Mouse (Mus musculus) forebrain, embryonic 10.5 days (tissue): ENCODE data around the gene Smg9. TPM values are rescaled to one million over a fixed set of nuclear protein-coding genes. Genes with fewer than 3 reads are reported as not detected.
"Not testable (repeated sequence)": the region's sequence is repeated elsewhere in the genome, so short reads cannot be mapped to it uniquely, and the experiment has no call there.

Experiments
- DNase-seq: peaks from one replicate; pipeline ENCODE4 v3.0.0-alpha.2; 2017; ENCODE audit warnings: low spot score; ENCODE audit errors: extremely low spot score
- H3K27ac ChIP-seq: fragments of 300-500 bp; sonication (generic); 2 replicates; pipeline ENCODE4 v1.5.1; 2016; ENCODE audit warnings: mild to moderate bottlenecking
- H3K27me3 ChIP-seq: fragments of 300-500 bp; sonication (generic); 2 replicates; pipeline ENCODE4 v1.6.1; 2016; ENCODE audit warnings: mild to moderate bottlenecking; ENCODE audit not compliant: poor library complexity, severe bottlenecking
- H3K36me3 ChIP-seq: fragments of 300-500 bp; sonication (generic); replicated peaks from 2 replicates; pipeline ENCODE4 v1.6.1; 2016; ENCODE audit warnings: mild to moderate bottlenecking, moderate library complexity
- H3K4me1 ChIP-seq: fragments of 300-500 bp; sonication (generic); 2 replicates; pipeline ENCODE4 v1.6.1; 2016
- H3K4me3 ChIP-seq: fragments of 300-500 bp; sonication (generic); 2 replicates; pipeline ENCODE4 v1.5.1; 2016; ENCODE audit warnings: mild to moderate bottlenecking, moderate library complexity
- H3K9me3 ChIP-seq: fragments of 300-500 bp; sonication (generic); 2 replicates; pipeline ENCODE4 v1.6.1; 2016; ENCODE audit warnings: mild to moderate bottlenecking, moderate library complexity
- whole genome bisulfite sequencing: fragments of 180-500 bp; shearing (Covaris S2); methylation state at CpG from one replicate; pipeline ENCODE4 v1.1.7; 2016; 5-methylcytosine and 5-hydroxymethylcytosine counted together
- polyA plus RNA-seq: library from polyadenylated mRNA; unstranded; fragments of >200 nt; fragmentation: Nextera tagmentation; extraction: Ambion mirVana; gene quantifications from 2 replicates; pipeline ENCODE4 v1.2.1, GENCODE M21; 2016

Smg9 gene
- polyA plus RNA-seq, 1 experiment from 2014 or later: 26.5 TPM

GRCm38 (mm10) chr7:24398364-24398913 lies 980 bp upstream of the Smg9 start:
- Histone ChIP-seq H3K9me3 (peaks cover 8% of the 10 kb centered on the region), H3K27ac (no peak overlapping the region), H3K4me1 (peaks cover 18% of the 10 kb centered on the region; the same call in 1 of the 2 replicates), H3K4me3 (no peak overlapping the region), H3K27me3 (no peaks in the 10 kb centered on the region), H3K36me3 (peaks cover 25% of the 10 kb centered on the region)
- WGBS: 94% methylated on average over 8 of the region's 8 CpGs
- DNase-seq: no peak

GRCm38 (mm10) chr7:24400082-24400452 lies 648 bp downstream of the Smg9 start:
- Histone ChIP-seq H3K36me3 (peaks cover 41% of the 10 kb centered on the region), H3K4me1 (peaks cover 18% of the 10 kb centered on the region; the same call in 1 of the 2 replicates), H3K4me3 (peak overlapping the region; percentile 70), H3K27me3 (no peaks in the 10 kb centered on the region), H3K9me3 (peaks cover 8% of the 10 kb centered on the region), H3K27ac (peak overlapping the region; percentile 95)
- WGBS: 24% methylated on average over 3 of the region's 3 CpGs
- no peak for DNase-seq

GRCm38 (mm10) chr7:24400489-24400888 lies 1.1 kb downstream of the Smg9 start:
- peak overlapping the region; percentile 70 for H3K4me3 ChIP-seq
- DNase-seq, H3K27me3 ChIP-seq, H3K9me3 ChIP-seq, H3K27ac ChIP-seq: not testable (repeated sequence)
- H3K4me1 ChIP-seq: peaks cover 18% of the 10 kb centered on the region; the same call in 1 of the 2 replicates
- WGBS: 92% methylated on average over 4 of the region's 4 CpGs
- H3K36me3 ChIP-seq: peaks cover 45% of the 10 kb centered on the region

- peaks cover 66% of the 10 kb centered on the region for H3K36me3 ChIP-seq
- 98% methylated on average over 9 of the region's 9 CpGs for WGBS
- H3K27ac ChIP-seq: no peak overlapping the region
- peaks cover 8% of the 10 kb centered on the region for H3K9me3 ChIP-seq
- no peak for DNase-seq
- peaks cover 18% of the 10 kb centered on the region; the same call in 1 of the 2 replicates for H3K4me1 ChIP-seq
- no peak overlapping the region for H3K4me3 ChIP-seq
- H3K27me3 ChIP-seq: no peaks in the 10 kb centered on the region
Measured at GRCm38 (mm10) chr7:24402851-24403250, 3.4 kb downstream of the Smg9 start.

- Histone ChIP-seq H3K27me3 (no peaks in the 10 kb centered on the region), H3K9me3 (peaks cover 8% of the 10 kb centered on the region), H3K4me3 (no peak overlapping the region), H3K27ac (no peak overlapping the region), H3K4me1 (peaks cover 9% of the 10 kb centered on the region; the same call in 1 of the 2 replicates), H3K36me3 (peaks cover 82% of the 10 kb centered on the region)
- DNase-seq: no peak
- WGBS: 95% methylated on average over 13 of the region's 13 CpGs
Measured at GRCm38 (mm10) chr7:24405649-24406048, 6.2 kb downstream of the Smg9 start.

- Histone ChIP-seq H3K27ac (no peak overlapping the region), H3K27me3 (no peaks in the 10 kb centered on the region), H3K9me3 (peaks cover 8% of the 10 kb centered on the region), H3K4me1 (no peaks in the 10 kb centered on the region), H3K36me3 (peaks cover 77% of the 10 kb centered on the region), H3K4me3 (no peak overlapping the region)
- 56% methylated on average over 5 of the region's 5 CpGs for WGBS
- DNase-seq: peak; percentile 50
Measured at GRCm38 (mm10) chr7:24406528-24407344, 7.3 kb downstream of the Smg9 start.

GRCm38 (mm10) chr7:24408186-24408585 lies 8.8 kb downstream of the Smg9 start:
- 96% methylated on average over 9 of the region's 9 CpGs for WGBS
- H3K27me3 ChIP-seq: no peaks in the 10 kb centered on the region
- peaks cover under 1% of the 10 kb centered on the region; the same call in 1 of the 2 replicates for H3K9me3 ChIP-seq
- no peak overlapping the region for H3K4me3 ChIP-seq
- H3K27ac ChIP-seq: no peak overlapping the region
- H3K4me1 ChIP-seq: no peaks in the 10 kb centered on the region
- H3K36me3 ChIP-seq: peaks cover 75% of the 10 kb centered on the region
- DNase-seq: no peak

- Histone ChIP-seq H3K9me3 (no peaks in the 10 kb centered on the region), H3K27me3 (no peaks in the 10 kb centered on the region), H3K27ac (no peak overlapping the region), H3K36me3 (peaks cover 64% of the 10 kb centered on the region), H3K4me3 (no peak overlapping the region), H3K4me1 (no peaks in the 10 kb centered on the region)
- 92% methylated on average over 6 of the region's 6 CpGs for WGBS
- no peak for DNase-seq
Measured at GRCm38 (mm10) chr7:24410123-24410522, 10.7 kb downstream of the Smg9 start.

- 93% methylated on average over 3 of the region's 3 CpGs for WGBS
- H3K4me1 ChIP-seq: no peaks in the 10 kb centered on the region
- H3K27ac ChIP-seq: no peak overlapping the region
- no peak overlapping the region for H3K4me3 ChIP-seq
- DNase-seq: no peak
- H3K27me3 ChIP-seq: no peaks in the 10 kb centered on the region
- H3K9me3 ChIP-seq: no peaks in the 10 kb centered on the region
- peaks cover 58% of the 10 kb centered on the region for H3K36me3 ChIP-seq
Measured at GRCm38 (mm10) chr7:24410831-24411230, 11.4 kb downstream of the Smg9 start.

GRCm38 (mm10) chr7:24413630-24414029 lies 14.2 kb downstream of the Smg9 start:
- H3K36me3 ChIP-seq: peaks cover 48% of the 10 kb centered on the region
- 87% methylated on average over 3 of the region's 3 CpGs for WGBS

GRCm38 (mm10) chr7:24415261-24415660 lies 15.8 kb downstream of the Smg9 start:
- 90% methylated on average over 7 of the region's 7 CpGs for WGBS
- peaks cover 41% of the 10 kb centered on the region for H3K36me3 ChIP-seq

More at GRCm38 (mm10) chr7:24413630-24414029, 14.2 kb downstream of the Smg9 start:
- H3K9me3 ChIP-seq: no peaks in the 10 kb centered on the region
- no peak overlapping the region for H3K27ac ChIP-seq
- H3K27me3 ChIP-seq: no peaks in the 10 kb centered on the region
- DNase-seq: no peak
- 0 out of 2 replicates have a peak, but pooled peaks cover 5% of the 10 kb centered on the region for H3K4me1 ChIP-seq
- no peak overlapping the region for H3K4me3 ChIP-seq

GRCm38 (mm10) chr7:24419579-24419978 lies 20.2 kb downstream of the Smg9 start:
- Histone ChIP-seq H3K4me3 (no peak overlapping the region), H3K9me3 (no peaks in the 10 kb centered on the region), H3K4me1 (peaks cover 29% of the 10 kb centered on the region), H3K36me3 (peaks cover 52% of the 10 kb centered on the region), H3K27ac (peak overlapping the region; percentile 68), H3K27me3 (no peaks in the 10 kb centered on the region)
- WGBS: 56% methylated on average over 8 of the region's 8 CpGs
- no peak for DNase-seq

More at GRCm38 (mm10) chr7:24415261-24415660, 15.8 kb downstream of the Smg9 start:
- Histone ChIP-seq H3K4me1 (peaks cover 19% of the 10 kb centered on the region), H3K27ac (no peak overlapping the region), H3K27me3 (no peaks in the 10 kb centered on the region), H3K9me3 (no peaks in the 10 kb centered on the region), H3K4me3 (no peak overlapping the region)
- DNase-seq: no peak

GRCm38 (mm10) chr7:24421648-24422047 lies 22.2 kb downstream of the Smg9 start:
- WGBS: 81% methylated on average over 7 of the region's 7 CpGs
- peaks cover 29% of the 10 kb centered on the region for H3K4me1 ChIP-seq
- H3K9me3 ChIP-seq: no peaks in the 10 kb centered on the region
- no peak for DNase-seq
- H3K27me3 ChIP-seq: no peaks in the 10 kb centered on the region
- no peak overlapping the region for H3K4me3 ChIP-seq
- 0 out of 2 replicates have a peak overlapping the region, but pooled peaks have one; percentile 45 for H3K27ac ChIP-seq
- peaks cover 41% of the 10 kb centered on the region for H3K36me3 ChIP-seq
